Mouse (Mus musculus) layer of hippocampus, adult 2 months (tissue): Measurements from ENCODE around the gene Pigt. TPM values are rescaled to one million over a fixed set of nuclear protein-coding genes. Genes with fewer than 3 reads are reported as not detected.

Experiments used
- DNase-seq, 2 experiments: peaks; one replicate each; pipeline ENCODE4 v3.0.0; 2022; ENCODE audit warnings: low spot score in 2 of 2
- H3K27ac ChIP-seq: fragments of 200-600 bp; 2 replicates; pipeline ENCODE4 v1.8.1; 2022
- H3K4me3 ChIP-seq: fragments of 200-600 bp; 2 replicates; pipeline ENCODE4 v1.8.1; 2022; ENCODE audit warnings: mild to moderate bottlenecking
- CTCF ChIP-seq: fragments of 200-600 bp; conservative IDR thresholded peaks from 2 replicates; pipeline ENCODE4 v1.8.1; 2022; ENCODE audit warnings: antibody characterized with exemption, mild to moderate bottlenecking, moderate library complexity
- total RNA-seq, 2 experiments: library from RNA; stranded (reverse); gene quantifications; 2 replicates each; pipeline ENCODE4 v1.2.3; 2021

The Pigt gene
- total RNA-seq, 2 experiments from 2014 or later: 79.3 to 84.1 TPM

DNA sequence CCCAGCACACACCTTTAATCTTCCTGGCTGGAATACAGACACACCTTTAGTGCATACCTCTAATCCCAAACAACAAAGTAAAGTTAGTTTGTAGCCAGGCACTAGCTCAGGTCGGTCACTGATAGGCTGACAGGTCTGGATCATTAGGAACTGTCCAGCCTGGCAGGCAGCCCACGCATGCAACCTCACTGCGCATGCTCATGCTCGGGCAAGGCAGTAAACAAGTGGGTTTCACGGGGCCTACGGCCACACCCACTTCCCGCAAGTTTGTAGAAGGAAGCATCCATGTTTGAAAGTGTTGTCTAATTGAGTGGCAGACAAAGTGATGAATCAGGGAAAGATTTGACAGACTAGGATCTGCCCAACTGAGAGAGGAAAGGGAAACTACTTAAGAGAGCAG lies 45.3 kb downstream of the Pigt start:
- Histone ChIP-seq H3K27ac (no peak overlapping the region), H3K4me3 (no peak overlapping the region)
- no peak for DNase-seq
- TF ChIP-seq CTCF: no peak

DNA sequence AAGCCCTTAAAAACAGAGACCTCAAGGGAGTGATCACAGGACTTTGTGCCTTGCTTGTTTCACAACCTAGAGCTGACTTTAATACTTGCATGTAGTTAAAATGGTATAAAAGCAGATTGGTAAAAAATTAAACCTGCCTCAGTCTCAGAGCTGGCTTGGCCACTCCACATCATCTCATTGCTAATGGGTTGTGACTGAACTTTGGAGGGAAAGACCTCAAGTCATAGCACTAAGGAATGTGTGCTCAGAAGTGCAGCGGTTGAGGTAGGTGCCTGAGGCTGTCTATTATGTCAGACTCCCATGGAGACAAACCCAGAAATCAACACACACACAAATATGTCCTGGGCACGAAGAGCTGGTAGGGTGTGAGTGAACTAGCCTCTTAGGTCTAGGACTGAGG lies 46.4 kb downstream of the Pigt start:
- Histone ChIP-seq H3K27ac (no peak overlapping the region), H3K4me3 (no peak overlapping the region)
- TF ChIP-seq CTCF: no peak
- no peak for DNase-seq

GRCm38 (mm10) chr2:164544454-164545097 lies 47.3 kb downstream of the Pigt start:
- H3K27ac ChIP-seq: no peak overlapping the region
- TF ChIP-seq CTCF: no peak
- no peak for DNase-seq
- no peak overlapping the region for H3K4me3 ChIP-seq

DNA sequence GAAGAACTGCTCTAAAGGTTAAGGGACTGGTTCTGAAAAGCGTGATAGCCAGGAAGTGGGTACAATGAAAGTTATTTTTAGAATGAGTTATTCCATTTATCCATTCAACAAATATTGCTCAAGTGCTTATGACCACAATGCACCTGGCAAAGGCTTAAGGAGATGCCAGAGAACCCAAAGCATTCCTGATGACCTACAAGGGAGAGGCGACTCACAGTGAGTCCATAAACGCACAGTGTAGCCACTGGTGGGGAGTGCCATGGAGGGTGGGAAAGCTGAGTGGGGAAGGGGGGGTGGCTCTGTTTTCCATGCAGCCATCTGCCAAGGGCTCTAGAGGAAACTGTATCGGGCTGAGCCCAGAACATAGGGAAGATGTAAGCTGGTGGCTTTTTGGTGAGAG lies 52.0 kb downstream of the Pigt start:
- no peak for TF ChIP-seq CTCF
- Histone ChIP-seq H3K4me3 (no peak overlapping the region), H3K27ac (no peak overlapping the region)
- DNase-seq: no peak

DNA sequence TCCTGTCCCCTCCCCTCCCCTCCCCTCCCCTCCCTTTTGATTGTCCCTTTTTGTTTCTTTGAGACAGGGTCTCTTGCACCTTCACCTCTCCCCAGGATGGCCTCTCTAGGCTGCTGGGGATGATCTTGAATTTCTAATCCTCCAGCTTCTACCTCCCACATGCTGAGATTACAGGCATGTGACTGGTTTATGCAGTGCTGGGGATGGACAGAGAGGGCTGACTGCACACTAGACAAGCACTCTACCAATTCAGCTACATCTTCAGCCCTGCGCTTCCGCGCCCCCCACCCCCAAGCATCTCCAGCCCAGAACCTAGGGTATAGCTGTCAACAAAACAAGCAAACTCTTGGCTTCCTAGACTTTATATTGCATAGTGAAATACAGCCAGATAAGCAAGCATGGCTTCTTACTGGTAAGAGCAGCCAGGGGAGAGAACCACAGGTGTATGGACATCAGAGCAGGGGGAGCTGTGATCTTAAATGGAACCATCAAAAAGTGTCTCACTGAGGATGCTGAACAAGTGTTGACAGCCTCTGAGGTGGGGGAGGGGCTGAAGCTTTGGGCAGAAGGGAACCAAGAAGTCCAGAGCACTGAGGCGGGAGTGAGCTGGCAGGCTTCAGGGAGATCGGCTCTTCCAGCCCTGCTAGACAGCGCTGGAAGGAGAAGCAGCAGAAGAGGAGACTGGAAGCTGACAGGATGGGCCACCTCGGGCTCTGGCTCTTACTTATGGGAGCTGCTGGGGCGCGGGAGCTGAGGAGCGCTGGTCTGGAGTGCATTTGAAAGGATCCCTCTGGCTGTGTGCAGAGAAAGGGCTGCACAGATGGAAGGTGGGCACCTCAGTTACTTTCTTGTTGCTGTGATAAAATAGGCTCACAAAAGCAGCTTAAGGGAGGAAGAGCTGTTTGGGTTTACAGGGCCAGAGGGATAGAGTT lies 52.9 kb downstream of the Pigt start:
- DNase-seq: no peak
- Histone ChIP-seq H3K4me3 (no peak overlapping the region; the same call in 1 of the 2 replicates), H3K27ac (peak overlapping the region; percentile 78)
- TF ChIP-seq CTCF: no peak

GRCm38 (mm10) chr2:164550895-164551269 lies 53.6 kb downstream of the Pigt start:
- no peak for DNase-seq
- no peak for TF ChIP-seq CTCF
- Histone ChIP-seq H3K4me3 (no peak overlapping the region), H3K27ac (peak overlapping the region; percentile 78)

GRCm38 (mm10) chr2:164551502-164551901 lies 54.2 kb downstream of the Pigt start:
- no peak overlapping the region for H3K27ac ChIP-seq
- no peak for TF ChIP-seq CTCF
- DNase-seq: no peak
- no peak overlapping the region for H3K4me3 ChIP-seq

Other genes starting within 250 kb of the Pigt start
- not detected for gene Svs3b, start 240.9 kb upstream of the Pigt start, total RNA-seq
- not detected for gene Svs4, start 219.1 kb upstream of the Pigt start, total RNA-seq
- not detected for gene Svs3a, start 208.3 kb upstream of the Pigt start, total RNA-seq
- gene Svs6, start 180.8 kb upstream of the Pigt start, total RNA-seq: not detected
- gene Svs5, start 164.8 kb upstream of the Pigt start, total RNA-seq: not detected
- gene Slpi, start 108.4 kb upstream of the Pigt start, total RNA-seq: 1 to 10 TPM in 1 of 2 experiments, not detected in 1; 1.8 TPM
- under 1 TPM; 0.07 to 0.46 TPM for gene Rbpjl, start 94.4 kb upstream of the Pigt start, total RNA-seq
- gene Matn4, start 92.4 kb upstream of the Pigt start, total RNA-seq: 10 to 100 TPM; 10.3 to 11.2 TPM
- gene Sdc4, start 53.6 kb upstream of the Pigt start, total RNA-seq: 100 to 1,000 TPM; 122 to 137 TPM
- 10 to 100 TPM; 40.8 to 41.0 TPM for gene Sys1, start 40.6 kb upstream of the Pigt start, total RNA-seq
- gene Gm20458, start 36.6 kb upstream of the Pigt start, total RNA-seq: 1 to 10 TPM; 6.2 to 6.9 TPM
- not detected for gene Trp53tg5, start 23.8 kb upstream of the Pigt start, total RNA-seq
- gene Dbndd2, start 11.4 kb upstream of the Pigt start, total RNA-seq: 100 to 1,000 TPM; 111 to 112 TPM
- not detected for gene Wfdc2, start 64.9 kb downstream of the Pigt start, total RNA-seq
- gene Spint3, start 75.9 kb downstream of the Pigt start, total RNA-seq: not detected
- gene Wfdc6a, start 87.9 kb downstream of the Pigt start, total RNA-seq: not detected
- not detected for gene Eppin, start 96.1 kb downstream of the Pigt start, total RNA-seq
- gene Wfdc6b, start 116.0 kb downstream of the Pigt start, total RNA-seq: not detected
- not detected for gene Wfdc8, start 116.1 kb downstream of the Pigt start, total RNA-seq
- not detected for gene Wfdc16, start 141.3 kb downstream of the Pigt start, total RNA-seq
- not detected for gene Wfdc10, start 158.5 kb downstream of the Pigt start, total RNA-seq
- gene Wfdc9, start 159.1 kb downstream of the Pigt start, total RNA-seq: not detected
- gene Wfdc11, start 176.6 kb downstream of the Pigt start, total RNA-seq: not detected
- not detected for gene Wfdc13, start 187.6 kb downstream of the Pigt start, total RNA-seq
- not detected for gene Spint4, start 201.0 kb downstream of the Pigt start, total RNA-seq
- gene Spint5, start 217.8 kb downstream of the Pigt start, total RNA-seq: not detected
- gene Wfdc3, start 248.4 kb downstream of the Pigt start, total RNA-seq: 1 to 10 TPM in 1 of 2 experiments, under 1 TPM in 1; 0.64 to 1.3 TPM
- 10 to 100 TPM; 40.4 to 41.2 TPM for gene Dnttip1, start 248.5 kb downstream of the Pigt start, total RNA-seq